Mouse (Mus musculus) hindbrain, embryonic 10.5 days (tissue): Measurements from ENCODE around the gene Mogat2. TPM values are rescaled to one million over a fixed set of nuclear protein-coding genes. Genes with fewer than 3 reads are reported as not detected.

Experiments used
- DNase-seq: peaks from one replicate; pipeline ENCODE4 v3.0.0-alpha.2; 2017; ENCODE audit warnings: low spot score
- H3K27ac ChIP-seq: fragments of 300-500 bp; sonication (generic); 2 replicates; pipeline ENCODE4 v1.5.1; 2016; ENCODE audit warnings: mild to moderate bottlenecking, moderate library complexity
- H3K27me3 ChIP-seq: fragments of 300-500 bp; sonication (generic); 2 replicates; pipeline ENCODE4 v1.6.1; 2016; ENCODE audit warnings: mild to moderate bottlenecking; ENCODE audit not compliant: poor library complexity, insufficient read depth, severe bottlenecking
- H3K36me3 ChIP-seq: fragments of 300-500 bp; sonication (generic); 2 replicates; pipeline ENCODE4 v1.6.1; 2016; ENCODE audit warnings: mild to moderate bottlenecking, moderate library complexity
- H3K4me1 ChIP-seq: fragments of 300-500 bp; sonication (generic); replicated peaks from 2 replicates; pipeline ENCODE4 v1.6.1; 2016; ENCODE audit warnings: mild to moderate bottlenecking
- H3K4me3 ChIP-seq: fragments of 300-500 bp; sonication (generic); 2 replicates; pipeline ENCODE4 v1.5.1; 2016; ENCODE audit warnings: mild to moderate bottlenecking, moderate library complexity
- H3K9me3 ChIP-seq: fragments of 300-500 bp; sonication (generic); 2 replicates; pipeline ENCODE4 v1.6.1; 2016; ENCODE audit warnings: mild to moderate bottlenecking, moderate library complexity
- WGBS: fragments of 180-500 bp; shearing (Covaris S2); methylation state at CpG from one replicate; pipeline ENCODE4 v1.1.7; 2016; 5-methylcytosine and 5-hydroxymethylcytosine counted together
- polyA plus RNA-seq: library from polyadenylated mRNA; unstranded; fragments of >200 nt; fragmentation: Nextera tagmentation; extraction: Ambion mirVana; gene quantifications from 2 replicates; pipeline ENCODE4 v1.2.1, GENCODE M21; 2016

The Mogat2 gene
- polyA plus RNA-seq, 1 experiment from 2014 or later, result 21.2 TPM

- H3K27me3 ChIP-seq, result no peaks in the 10 kb centered on the region
- no peak overlapping the region for H3K4me3 ChIP-seq
- no peak overlapping the region for H3K27ac ChIP-seq
- DNase-seq, result no peak
- no peaks in the 10 kb centered on the region for H3K9me3 ChIP-seq
- 93% methylated on average over 6 of the region's 6 CpGs for WGBS
- peaks cover 4% of the 10 kb centered on the region for H3K4me1 ChIP-seq
- no peaks in the 10 kb centered on the region for H3K36me3 ChIP-seq
These were observed 67.9 kb downstream of the Mogat2 start for GRCm38 (mm10) chr7:99170519-99170918.

GRCm38 (mm10) chr7:99169717-99170403 is 68.6 kb downstream of the Mogat2 start:
- WGBS, result 92% methylated on average over 9 of the region's 9 CpGs
- Histone ChIP-seq H3K4me3 (no peak overlapping the region), H3K9me3 (no peaks in the 10 kb centered on the region), H3K4me1 (peaks cover 4% of the 10 kb centered on the region), H3K27me3 (no peaks in the 10 kb centered on the region), H3K27ac (no peak overlapping the region), H3K36me3 (no peaks in the 10 kb centered on the region)
- no peak for DNase-seq

Other genes with a start within 250 kb of the Mogat2 start
- gene Uvrag, start 97.5 kb downstream of the Mogat2 start, polyA plus RNA-seq, result 10.9 and 12.8 TPM in 2 replicates
- 13.1 and 15.0 TPM in 2 replicates for gene Dgat2, start 55.9 kb downstream of the Mogat2 start, polyA plus RNA-seq
- gene Map6, start 28.8 kb upstream of the Mogat2 start, polyA plus RNA-seq, result 32.9 and 65.5 TPM in 2 replicates
- 861 and 996 TPM in 2 replicates for gene Serpinh1, start 114.6 kb upstream of the Mogat2 start, polyA plus RNA-seq
- 33.8 and 43.8 TPM in 2 replicates for gene Gdpd5, start 142.8 kb upstream of the Mogat2 start, polyA plus RNA-seq
- gene Klhl35, start 227.4 kb upstream of the Mogat2 start, polyA plus RNA-seq, result 5.9 and 24.4 TPM in 2 replicates
- 680 and 779 TPM in 2 replicates for gene Rps3, start 245.1 kb upstream of the Mogat2 start, polyA plus RNA-seq